Mouse (Mus musculus) E14TG2a.4 (cell line): Measurements from ENCODE around the gene Elf5.

ENCODE experiments used
- CTCF ChIP-seq: conservative IDR thresholded peaks from 2 replicates; pipeline ENCODE4 v1.5.1; 2014; ENCODE audit warnings: low read length
- NANOG ChIP-seq: IDR thresholded peaks from 2 replicates; pipeline ENCODE4 v1.6.1; 2014; ENCODE audit warnings: borderline replicate concordance, low read length, mixed read lengths
- POU5F1 ChIP-seq: IDR thresholded peaks from 2 replicates; pipeline ENCODE4 v1.6.1; 2014; ENCODE audit warnings: low read length, borderline replicate concordance

DNA sequence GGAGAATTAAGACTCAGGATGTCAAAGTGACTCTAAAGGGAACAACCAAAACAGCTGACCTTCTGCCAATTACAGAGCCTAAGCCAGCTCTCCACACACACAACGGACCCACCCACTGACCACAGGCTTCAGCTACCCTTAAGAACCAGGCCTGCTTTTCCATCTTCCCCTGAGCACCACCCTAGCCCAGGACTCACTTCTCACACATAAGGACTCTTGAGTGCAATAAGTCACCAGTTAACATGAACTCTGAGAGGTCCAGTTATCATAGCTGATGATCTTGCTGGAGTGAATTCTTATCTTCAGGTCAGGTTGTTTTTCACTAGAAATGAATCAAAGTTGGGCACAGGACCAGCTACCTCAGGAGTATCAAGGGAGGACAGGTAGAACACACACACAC, 23.6 kb upstream of the Elf5 start:
- TF ChIP-seq CTCF = no peak
- no peak for TF ChIP-seq NANOG
- no peak for TF ChIP-seq POU5F1
